Mouse (Mus musculus): ENCODE results near the gene Zfp277.

GRCm38 (mm10) chr12:40277581-40277980 lies 168.1 kb downstream of the Zfp277 start:
- TF ChIP-seq CTCF (IDR thresholded peaks at IDR 0.05; ENCODE audit: extremely low read depth, insufficient read length, insufficient replicate concordance, low read depth, low read length) (no peak), POLR2A (IDR thresholded peaks at IDR 0.05; ENCODE audit: low read depth, low read length) (no peak)

All from small intestine, adult 2 months (tissue).